Mouse (Mus musculus) right cerebral cortex, adult 2 months (tissue): Measurements from ENCODE around the gene Eipr1.

Experiments used
- DNase-seq, 2 experiments: peaks; one replicate each; pipeline ENCODE4 v3.0.0; 2021 to 2022; ENCODE audit warnings: low spot score in 2 of 2

Gene Eipr1

GRCm38 (mm10) chr12:28775627-28776026 lies 24.0 kb downstream of the Eipr1 start:
- no peak for DNase-seq

- no peak for DNase-seq
These were observed 28.6 kb downstream of the Eipr1 start for GRCm38 (mm10) chr12:28780180-28780579.

- no peak for DNase-seq
These were observed 31.0 kb downstream of the Eipr1 start for GRCm38 (mm10) chr12:28782637-28783036.

- DNase-seq, result peak; percentile 58 to 63
These were observed 32.8 kb downstream of the Eipr1 start for GRCm38 (mm10) chr12:28784355-28784754.

- no peak for DNase-seq
These were observed 33.3 kb downstream of the Eipr1 start for GRCm38 (mm10) chr12:28784864-28785263.

- DNase-seq, result no peak
These were observed 33.7 kb downstream of the Eipr1 start for GRCm38 (mm10) chr12:28785299-28785698.

GRCm38 (mm10) chr12:28786310-28786709 lies 34.7 kb downstream of the Eipr1 start:
- no peak for DNase-seq

- DNase-seq, result no peak
These were observed 41.0 kb downstream of the Eipr1 start for GRCm38 (mm10) chr12:28792613-28793012.

GRCm38 (mm10) chr12:28793715-28794114 lies 42.1 kb downstream of the Eipr1 start:
- peak; percentile 68 to 72 for DNase-seq

- no peak for DNase-seq
These were observed 43.4 kb downstream of the Eipr1 start for GRCm38 (mm10) chr12:28795041-28795440.

- no peak for DNase-seq
These were observed 45.3 kb downstream of the Eipr1 start for GRCm38 (mm10) chr12:28796881-28797420.

- no peak for DNase-seq
These were observed 48.3 kb downstream of the Eipr1 start for GRCm38 (mm10) chr12:28799798-28800411.

GRCm38 (mm10) chr12:28800423-28800822 lies 48.8 kb downstream of the Eipr1 start:
- DNase-seq, result no peak

- no peak for DNase-seq
These were observed 49.3 kb downstream of the Eipr1 start for GRCm38 (mm10) chr12:28800891-28801290.

GRCm38 (mm10) chr12:28801731-28802130 lies 50.1 kb downstream of the Eipr1 start:
- no peak for DNase-seq

GRCm38 (mm10) chr12:28803043-28803442 lies 51.4 kb downstream of the Eipr1 start:
- DNase-seq, result no peak

GRCm38 (mm10) chr12:28804558-28805481 lies 53.2 kb downstream of the Eipr1 start:
- no peak for DNase-seq

GRCm38 (mm10) chr12:28808786-28809375 lies 57.3 kb downstream of the Eipr1 start:
- DNase-seq, result no peak

GRCm38 (mm10) chr12:28809756-28810337 lies 58.2 kb downstream of the Eipr1 start:
- no peak for DNase-seq

- DNase-seq, result no peak
These were observed 65.3 kb downstream of the Eipr1 start for GRCm38 (mm10) chr12:28816681-28817426.

GRCm38 (mm10) chr12:28817427-28817752 lies 65.8 kb downstream of the Eipr1 start:
- peak in 1 of 2 experiments; percentile 47 for DNase-seq
